Mouse (Mus musculus) heart, embryonic 10.5 days (tissue): ENCODE measurements around the gene Caskin1. TPM values are rescaled to one million over a fixed set of nuclear protein-coding genes. Genes with fewer than 3 reads are reported as not detected.
"Not testable (repeated sequence)": the region's sequence is repeated elsewhere in the genome, so short reads cannot be mapped to it uniquely, and the experiment has no call there.

Source experiments
- DNase-seq: peaks from one replicate; pipeline ENCODE4 v3.0.0-alpha.2; 2017; ENCODE audit warnings: low spot score
- H3K27ac ChIP-seq: fragments of 300-500 bp; sonication (generic); 2 replicates; pipeline ENCODE4 v1.5.1; 2016; ENCODE audit warnings: mild to moderate bottlenecking
- H3K27me3 ChIP-seq: fragments of 300-500 bp; sonication (generic); 2 replicates; pipeline ENCODE4 v1.6.1; 2016; ENCODE audit warnings: mild to moderate bottlenecking; ENCODE audit not compliant: poor library complexity, insufficient read depth, severe bottlenecking
- H3K36me3 ChIP-seq: fragments of 300-500 bp; sonication (generic); 2 replicates; pipeline ENCODE4 v1.6.1; 2016; ENCODE audit warnings: mild to moderate bottlenecking, moderate library complexity
- H3K4me1 ChIP-seq: fragments of 300-500 bp; sonication (generic); 2 replicates; pipeline ENCODE4 v1.6.1; 2016; ENCODE audit warnings: mild to moderate bottlenecking
- H3K4me3 ChIP-seq: fragments of 300-500 bp; sonication (generic); 2 replicates; pipeline ENCODE4 v1.5.1; 2016; ENCODE audit warnings: mild to moderate bottlenecking, moderate library complexity
- H3K9me3 ChIP-seq: fragments of 300-500 bp; sonication (generic); 2 replicates; pipeline ENCODE4 v1.6.1; 2016; ENCODE audit warnings: mild to moderate bottlenecking, moderate library complexity
- WGBS: fragments of 180-500 bp; shearing (Covaris S2); methylation state at CpG from one replicate; pipeline ENCODE4 v1.1.7; 2016; 5-methylcytosine and 5-hydroxymethylcytosine counted together
- polyA plus RNA-seq: library from polyadenylated mRNA; unstranded; fragments of >200 nt; fragmentation: Nextera tagmentation; extraction: Ambion mirVana; gene quantifications from 2 replicates; pipeline ENCODE4 v1.2.1, GENCODE M21; 2016

The Caskin1 gene
- polyA plus RNA-seq, 1 experiment from 2014 or later, result 1.4 TPM

DNA sequence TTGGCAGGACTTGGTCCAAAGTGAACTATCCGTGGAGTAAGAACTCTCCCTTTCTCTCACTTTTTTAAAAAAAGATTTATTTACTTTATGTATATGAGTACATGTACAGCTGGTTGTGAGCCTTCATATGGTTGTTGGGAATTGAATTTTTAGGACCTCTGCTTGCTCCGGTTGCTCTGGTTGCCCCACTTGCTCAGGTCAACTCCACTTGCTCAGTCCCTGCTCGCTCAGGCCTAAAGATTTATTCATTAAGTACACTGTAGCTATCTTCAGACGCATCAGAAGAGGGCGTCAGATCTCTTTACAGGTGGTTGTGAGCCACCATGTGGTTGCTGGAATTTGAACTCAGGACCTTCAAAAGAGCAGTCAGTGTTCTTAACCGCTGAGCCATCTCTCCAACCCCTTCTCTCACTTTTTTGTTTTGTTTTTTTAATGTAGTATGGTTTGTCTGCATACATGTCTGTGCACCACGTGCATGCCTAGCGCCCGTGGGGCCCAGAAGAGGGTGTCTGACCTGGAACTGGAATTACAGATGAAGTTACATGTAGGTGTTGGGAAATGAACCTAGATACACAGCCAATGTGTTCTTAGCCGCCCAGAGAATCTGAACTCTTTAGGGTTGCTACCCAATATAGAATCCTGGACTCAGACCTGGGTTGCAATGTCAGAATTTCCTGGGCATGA lies 32.7 kb upstream of the Caskin1 start:
- Histone ChIP-seq H3K4me3 (peak overlapping the region; percentile 81), H3K36me3 (peaks cover 12% of the 10 kb centered on the region), H3K27ac (peak overlapping the region; percentile 98; the same call in 1 of the 2 replicates), H3K4me1 (peaks cover 13% of the 10 kb centered on the region)
- peak; percentile 70 for DNase-seq
- not testable (repeated sequence) for H3K9me3 ChIP-seq, H3K27me3 ChIP-seq
- WGBS, result 56% methylated on average over 10 of the region's 10 CpGs

GRCm38 (mm10) chr17:24461580-24461979 lies 26.8 kb upstream of the Caskin1 start:
- H3K9me3 ChIP-seq, result no peaks in the 10 kb centered on the region
- WGBS, result 80% methylated on average over 2 of the region's 2 CpGs
- no peaks in the 10 kb centered on the region for H3K27me3 ChIP-seq

DNA sequence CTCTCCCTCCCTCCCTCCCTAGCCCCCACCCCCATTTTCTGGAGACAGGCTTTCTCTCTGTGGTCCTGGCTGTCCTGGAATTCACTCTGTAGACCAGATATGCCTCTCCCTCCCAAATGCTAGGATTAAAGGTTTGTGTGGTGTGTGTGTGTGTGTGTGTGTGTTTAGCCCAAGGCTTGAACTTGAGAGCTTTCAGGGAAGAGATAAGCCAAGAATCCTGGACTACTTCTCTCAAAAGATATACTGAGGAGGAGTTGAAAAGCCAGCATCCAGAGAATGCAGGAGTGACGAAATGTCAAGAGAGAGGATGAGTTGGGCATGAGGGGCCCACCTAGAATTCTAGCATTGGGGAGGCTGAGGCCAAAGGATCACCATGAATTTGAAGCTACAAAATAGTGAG lies 25.5 kb upstream of the Caskin1 start:
- H3K4me1 ChIP-seq, result peaks cover 12% of the 10 kb centered on the region
- no peaks in the 10 kb centered on the region for H3K27me3 ChIP-seq
- no peak overlapping the region; the same call in 1 of the 2 replicates for H3K4me3 ChIP-seq
- H3K36me3 ChIP-seq, result no peaks in the 10 kb centered on the region
- H3K27ac ChIP-seq, result no peak overlapping the region
- no peaks in the 10 kb centered on the region for H3K9me3 ChIP-seq
- WGBS, result 37% methylated on average over 1 of the region's 1 CpGs
- peak; percentile 73 for DNase-seq

More at GRCm38 (mm10) chr17:24461580-24461979, 26.8 kb upstream of the Caskin1 start:
- peak; percentile 71 for DNase-seq
- H3K4me1 ChIP-seq, result peaks cover 12% of the 10 kb centered on the region
- no peaks in the 10 kb centered on the region for H3K36me3 ChIP-seq
- no peak overlapping the region for H3K27ac ChIP-seq
- H3K4me3 ChIP-seq, result no peak overlapping the region

DNA sequence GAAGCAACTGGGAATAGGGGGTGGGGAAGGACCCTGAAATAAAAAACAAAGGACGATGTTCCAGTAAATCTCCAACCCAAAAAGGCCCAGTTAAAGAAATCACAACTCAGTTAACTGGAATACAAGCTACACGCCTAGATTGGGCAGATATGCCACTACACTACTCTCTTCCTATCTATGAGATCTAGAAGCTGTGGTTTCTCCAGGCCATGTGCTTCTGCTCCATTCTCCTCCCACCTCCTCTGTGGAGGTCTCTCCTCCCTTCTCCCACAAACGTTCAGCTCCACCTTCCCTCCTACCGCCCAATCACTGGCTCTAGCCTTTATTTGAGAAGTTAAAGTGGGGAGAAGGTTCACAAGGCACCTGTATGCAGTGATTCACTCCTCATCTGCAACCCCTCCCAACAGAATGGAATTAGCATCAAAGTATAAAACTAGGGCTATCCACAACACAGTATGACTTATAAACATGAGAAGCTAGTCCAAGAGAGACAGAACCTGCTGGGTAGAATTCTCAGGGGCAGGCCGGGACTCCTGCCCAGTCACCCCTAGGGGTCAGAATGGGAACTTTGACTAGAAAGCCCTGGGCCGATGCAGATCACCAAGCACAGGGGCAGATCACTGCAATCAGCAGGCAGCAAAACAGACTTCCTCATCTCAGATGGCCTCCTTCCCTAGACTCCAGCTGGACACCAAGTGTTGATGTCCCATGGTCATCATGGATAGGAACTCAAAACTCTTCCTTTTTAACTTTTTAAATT lies 24.8 kb upstream of the Caskin1 start:
- Histone ChIP-seq H3K27me3 (no peaks in the 10 kb centered on the region), H3K9me3 (no peaks in the 10 kb centered on the region), H3K4me1 (peaks cover 12% of the 10 kb centered on the region), H3K36me3 (no peaks in the 10 kb centered on the region), H3K27ac (0 out of 2 replicates have a peak overlapping the region, but pooled peaks have one; percentile 10), H3K4me3 (no peak overlapping the region)
- 42% methylated on average over 6 of the region's 6 CpGs for WGBS
- DNase-seq, result peak; percentile 72

- 99% methylated on average over 5 of the region's 5 CpGs for WGBS
- Histone ChIP-seq H3K9me3 (no peaks in the 10 kb centered on the region), H3K36me3 (peaks cover 10% of the 10 kb centered on the region; the same call in 1 of the 2 replicates), H3K4me1 (peaks cover 36% of the 10 kb centered on the region), H3K4me3 (no peak overlapping the region), H3K27ac (no peak overlapping the region), H3K27me3 (no peaks in the 10 kb centered on the region)
- peak; percentile 62 for DNase-seq
Measured at GRCm38 (mm10) chr17:24468636-24469246, 19.7 kb upstream of the Caskin1 start.

DNA sequence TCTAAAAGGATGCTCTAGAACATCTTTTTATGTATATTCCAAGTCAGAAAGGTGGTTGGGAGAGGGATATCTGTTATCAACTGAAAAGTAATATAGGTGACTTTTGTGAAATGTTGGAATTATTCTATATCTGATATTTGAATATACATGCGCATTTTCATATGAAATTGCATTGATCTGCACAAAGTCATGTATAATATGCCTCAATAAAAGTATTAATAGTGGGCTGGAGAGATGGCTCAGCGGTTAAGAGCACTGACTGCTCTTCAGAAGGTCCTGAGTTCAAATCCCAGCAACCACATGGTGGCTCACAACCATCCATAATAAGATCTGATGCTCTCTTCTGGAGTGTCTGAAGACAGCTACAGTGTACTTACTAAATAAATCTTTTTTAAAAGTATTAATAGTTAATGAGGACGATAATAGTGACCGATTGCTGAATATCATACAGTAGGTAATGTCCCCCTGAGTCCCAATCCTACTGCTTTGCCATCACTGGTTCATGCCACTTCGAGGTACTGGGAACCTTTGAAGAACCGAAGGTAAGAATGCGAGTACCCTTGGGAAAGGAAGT lies 19.0 kb upstream of the Caskin1 start:
- peak overlapping the region; percentile 97 for H3K27ac ChIP-seq
- peaks cover 17% of the 10 kb centered on the region; the same call in 1 of the 2 replicates for H3K36me3 ChIP-seq
- H3K9me3 ChIP-seq, result no peaks in the 10 kb centered on the region
- H3K4me1 ChIP-seq, result peaks cover 41% of the 10 kb centered on the region
- no peak for DNase-seq
- peak overlapping the region; percentile 95 for H3K4me3 ChIP-seq
- 14% methylated on average over 7 of the region's 7 CpGs for WGBS
- no peaks in the 10 kb centered on the region for H3K27me3 ChIP-seq

GRCm38 (mm10) chr17:24469910-24470602 lies 18.3 kb upstream of the Caskin1 start, which contains the start of the genes E4f1 and Pgp:
E4f1 (minus strand) TSS chr17:24470313.
Pgp (plus strand) TSS chr17:24470392.
- H3K9me3 ChIP-seq, result no peaks in the 10 kb centered on the region
- H3K36me3 ChIP-seq, result peaks cover 23% of the 10 kb centered on the region
- peak within 1 kb of the TSS; percentile 97 for H3K27ac ChIP-seq
- DNase-seq, result peak; percentile 99
- H3K4me3 ChIP-seq, result peak within 1 kb of the TSS; percentile 95
- peaks cover 43% of the 10 kb centered on the region for H3K4me1 ChIP-seq
- H3K27me3 ChIP-seq, result no peaks in the 10 kb centered on the region
- under 1% methylated on average over 75 of the region's 75 CpGs for WGBS

- H3K36me3 ChIP-seq, result peaks cover 32% of the 10 kb centered on the region
- H3K9me3 ChIP-seq, result no peaks in the 10 kb centered on the region
- H3K27me3 ChIP-seq, result no peaks in the 10 kb centered on the region
- peak overlapping the region; percentile 95 for H3K4me3 ChIP-seq
- under 1% methylated on average over 68 of the region's 68 CpGs for WGBS
- peak overlapping the region; percentile 97 for H3K27ac ChIP-seq
- peaks cover 43% of the 10 kb centered on the region for H3K4me1 ChIP-seq
- DNase-seq, result peak; percentile 85
Measured at GRCm38 (mm10) chr17:24470701-24471527, 17.5 kb upstream of the Caskin1 start.

DNA sequence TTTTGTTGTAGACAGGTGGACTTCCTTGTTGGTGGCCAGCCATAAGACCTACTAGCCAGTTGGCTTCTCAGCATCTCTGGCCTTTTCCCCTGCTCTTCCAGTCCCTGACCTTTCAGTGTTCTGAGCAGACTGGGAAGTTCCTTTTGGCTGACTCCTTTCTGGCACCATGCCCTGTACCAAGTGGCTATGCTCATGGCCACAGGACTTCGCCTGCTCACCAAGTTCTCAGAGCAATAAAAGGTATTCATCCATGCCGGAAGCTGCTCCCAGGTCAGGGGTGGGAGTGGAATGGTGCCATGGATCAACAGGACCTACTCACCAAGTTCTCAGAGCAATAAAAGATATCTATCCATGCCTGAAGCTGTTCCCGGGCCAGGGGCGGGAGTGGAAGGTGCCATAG lies 15.9 kb upstream of the Caskin1 start:
- H3K4me1 ChIP-seq, result peaks cover 43% of the 10 kb centered on the region
- no peak for DNase-seq
- H3K9me3 ChIP-seq, result no peaks in the 10 kb centered on the region
- H3K4me3 ChIP-seq, result peak overlapping the region; percentile 95; the same call in 1 of the 2 replicates
- H3K36me3 ChIP-seq, result peaks cover 48% of the 10 kb centered on the region
- H3K27me3 ChIP-seq, result no peaks in the 10 kb centered on the region
- 80% methylated on average over 4 of the region's 4 CpGs for WGBS
- no peak overlapping the region for H3K27ac ChIP-seq

DNA sequence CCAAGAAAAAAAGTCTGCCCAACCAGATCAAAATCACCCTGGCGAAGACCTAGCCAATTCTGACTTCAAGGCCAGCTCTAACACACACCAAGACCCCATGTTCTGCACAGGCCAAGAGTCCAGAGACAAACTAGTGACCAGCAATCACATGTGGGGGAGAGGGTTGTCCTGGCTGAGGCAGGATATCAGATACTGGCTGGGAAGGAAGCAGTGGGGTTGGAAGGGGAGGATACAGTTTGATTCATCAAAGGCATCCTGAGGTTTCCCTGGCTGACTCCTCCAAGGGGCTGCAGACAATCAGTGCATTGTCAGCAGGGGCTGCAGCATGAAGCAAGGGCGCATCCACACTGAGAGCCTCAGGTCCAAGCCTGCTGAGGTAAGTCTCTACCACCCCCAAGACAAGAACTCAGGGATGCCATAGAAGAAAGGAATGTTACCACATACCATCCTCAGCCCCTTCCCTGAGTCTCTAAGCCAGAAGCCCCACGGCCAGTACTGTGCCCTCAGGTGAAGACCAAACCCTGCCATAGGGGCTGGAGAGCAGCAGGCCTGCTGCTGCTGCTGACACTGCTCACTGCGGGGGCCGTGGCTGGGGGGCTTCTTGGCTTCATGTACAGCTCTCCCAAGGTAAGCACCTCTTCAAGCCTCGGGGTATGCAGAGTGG lies 14.7 kb upstream of the Caskin1 start, which contains the start of gene Bricd5:
Bricd5 (plus strand) TSS at position 273 of the 664 bp plus-strand sequence.
- H3K27ac ChIP-seq, result peak within 1 kb of the TSS; percentile 13; the same call in 1 of the 2 replicates
- no peaks in the 10 kb centered on the region for H3K27me3 ChIP-seq
- WGBS, result 71% methylated on average over 6 of the region's 6 CpGs
- DNase-seq, result no peak
- peaks cover 52% of the 10 kb centered on the region for H3K4me1 ChIP-seq
- no peaks in the 10 kb centered on the region for H3K9me3 ChIP-seq
- peak within 1 kb of the TSS; percentile 95; the same call in 1 of the 2 replicates for H3K4me3 ChIP-seq
- peaks cover 52% of the 10 kb centered on the region for H3K36me3 ChIP-seq

- Histone ChIP-seq H3K4me3 (no peak overlapping the region), H3K9me3 (no peaks in the 10 kb centered on the region), H3K27me3 (no peaks in the 10 kb centered on the region), H3K36me3 (peaks cover 52% of the 10 kb centered on the region), H3K27ac (no peak overlapping the region), H3K4me1 (peaks cover 52% of the 10 kb centered on the region)
- DNase-seq, result no peak
- WGBS, result 65% methylated on average over 5 of the region's 5 CpGs
Measured at GRCm38 (mm10) chr17:24474557-24474956, 13.8 kb upstream of the Caskin1 start.
